Mouse (Mus musculus) spleen, postnatal 14 days (tissue): ENCODE results near the gene Bcl2l11.

Source experiments
- DNase-seq, 2 experiments: peaks; one replicate each; pipeline ENCODE4 v3.0.0; 2021 to 2022; ENCODE audit warnings: low spot score in 2 of 2

The Bcl2l11 gene

DNA sequence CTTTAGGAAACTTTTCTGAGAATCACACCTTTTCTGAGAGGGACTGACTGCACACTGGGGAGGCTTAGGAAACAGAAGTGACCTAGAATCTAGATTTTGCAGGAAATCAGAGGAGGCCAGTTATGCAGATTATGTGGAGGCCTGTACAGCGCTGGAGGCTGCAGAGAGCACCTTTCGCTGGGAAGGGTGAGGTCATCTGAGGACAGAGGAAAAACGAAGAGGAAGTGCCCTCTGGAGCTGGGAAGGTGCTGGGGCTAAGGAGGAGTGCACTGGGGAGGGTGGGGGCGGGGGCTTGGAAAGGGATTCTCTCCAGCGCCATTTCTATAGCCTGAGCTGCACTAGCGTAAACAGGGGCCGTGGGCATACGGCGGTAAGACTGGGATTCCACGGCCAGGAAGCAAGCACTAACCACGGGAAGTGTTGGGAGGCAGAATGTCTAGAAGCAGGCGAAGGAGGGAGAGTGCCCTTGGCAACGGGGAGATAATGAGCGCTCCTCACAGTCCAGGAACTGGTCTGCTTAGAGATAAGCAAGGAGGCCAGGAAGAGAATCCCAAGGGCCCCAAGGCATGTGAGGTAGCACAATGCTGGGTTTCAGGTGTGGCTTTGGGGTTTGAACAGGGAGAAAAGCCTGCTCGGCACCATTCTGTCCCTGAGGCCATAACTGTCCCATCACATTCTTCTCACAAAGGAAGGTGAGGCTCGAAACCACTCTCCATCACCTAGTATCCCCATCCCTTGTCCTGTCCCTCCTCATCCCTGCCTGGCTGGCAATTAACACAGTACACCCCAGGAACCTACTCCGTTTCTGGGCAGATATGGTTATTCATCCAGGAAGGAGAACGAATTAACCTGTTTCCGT lies 85.4 kb downstream of the Bcl2l11 start:
- DNase-seq, result no peak

DNA sequence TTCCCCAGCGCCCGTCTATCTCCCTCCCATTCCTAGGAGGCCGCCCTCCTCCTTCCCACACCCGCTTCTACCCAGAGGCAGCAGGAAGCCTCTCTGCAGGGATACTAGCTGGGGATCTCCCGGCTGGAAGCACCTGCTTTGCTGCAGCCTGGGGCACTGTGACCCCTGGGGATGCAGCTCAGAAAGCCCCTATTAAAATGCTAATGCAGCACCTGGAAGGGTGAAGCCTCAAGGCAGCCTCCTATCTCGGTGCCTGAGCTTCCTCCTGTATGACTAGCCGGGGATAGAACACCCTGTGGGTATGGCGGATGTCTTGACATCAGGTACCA lies 86.0 kb downstream of the Bcl2l11 start:
- DNase-seq, result no peak
